Mouse (Mus musculus) E14TG2a.4 (cell line): ENCODE data around the gene Etl4.
A peak's percentile ranks its signal among the peaks of the same experiment; 100 is the strongest.

Source experiments
- CTCF ChIP-seq: conservative IDR thresholded peaks from 2 replicates; pipeline ENCODE4 v1.5.1; 2014; ENCODE audit warnings: low read length
- NANOG ChIP-seq: IDR thresholded peaks from 2 replicates; pipeline ENCODE4 v1.6.1; 2014; ENCODE audit warnings: borderline replicate concordance, low read length, mixed read lengths
- POU5F1 ChIP-seq: IDR thresholded peaks from 2 replicates; pipeline ENCODE4 v1.6.1; 2014; ENCODE audit warnings: low read length, borderline replicate concordance

- TF ChIP-seq CTCF, result peak; percentile 93
- no peak for TF ChIP-seq NANOG
- TF ChIP-seq POU5F1, result no peak
These were observed 766.8 kb downstream of the Etl4 start for GRCm38 (mm10) chr2:20676379-20676778.
